Mouse (Mus musculus) forebrain, embryonic 10.5 days (tissue): Measurements from ENCODE around the gene Ppp3r2. TPM values are rescaled to one million over a fixed set of nuclear protein-coding genes. Genes with fewer than 3 reads are reported as not detected.

Experiments
- DNase-seq: peaks from one replicate; pipeline ENCODE4 v3.0.0-alpha.2; 2017; ENCODE audit warnings: low spot score; ENCODE audit errors: extremely low spot score
- H3K27ac ChIP-seq: fragments of 300-500 bp; sonication (generic); 2 replicates; pipeline ENCODE4 v1.5.1; 2016; ENCODE audit warnings: mild to moderate bottlenecking
- H3K27me3 ChIP-seq: fragments of 300-500 bp; sonication (generic); 2 replicates; pipeline ENCODE4 v1.6.1; 2016; ENCODE audit warnings: mild to moderate bottlenecking; ENCODE audit not compliant: poor library complexity, severe bottlenecking
- H3K36me3 ChIP-seq: fragments of 300-500 bp; sonication (generic); replicated peaks from 2 replicates; pipeline ENCODE4 v1.6.1; 2016; ENCODE audit warnings: mild to moderate bottlenecking, moderate library complexity
- H3K4me1 ChIP-seq: fragments of 300-500 bp; sonication (generic); 2 replicates; pipeline ENCODE4 v1.6.1; 2016
- H3K4me3 ChIP-seq: fragments of 300-500 bp; sonication (generic); 2 replicates; pipeline ENCODE4 v1.5.1; 2016; ENCODE audit warnings: mild to moderate bottlenecking, moderate library complexity
- H3K9me3 ChIP-seq: fragments of 300-500 bp; sonication (generic); 2 replicates; pipeline ENCODE4 v1.6.1; 2016; ENCODE audit warnings: mild to moderate bottlenecking, moderate library complexity
- WGBS: fragments of 180-500 bp; shearing (Covaris S2); methylation state at CpG from one replicate; pipeline ENCODE4 v1.1.7; 2016; 5-methylcytosine and 5-hydroxymethylcytosine counted together
- polyA plus RNA-seq: library from polyadenylated mRNA; unstranded; fragments of >200 nt; fragmentation: Nextera tagmentation; extraction: Ambion mirVana; gene quantifications from 2 replicates; pipeline ENCODE4 v1.2.1, GENCODE M21; 2016

Ppp3r2 gene
- polyA plus RNA-seq, 1 experiment from 2014 or later = not detected

GRCm38 (mm10) chr4:49637821-49638220 is 44.0 kb downstream of the Ppp3r2 start:
- H3K27ac ChIP-seq = no peak overlapping the region
- no peak for DNase-seq
- H3K4me3 ChIP-seq = no peak overlapping the region
- peaks cover 91% of the 10 kb centered on the region for H3K36me3 ChIP-seq
- H3K9me3 ChIP-seq = no peaks in the 10 kb centered on the region
- H3K27me3 ChIP-seq = no peaks in the 10 kb centered on the region
- 94% methylated on average over 11 of the region's 11 CpGs for WGBS
- H3K4me1 ChIP-seq = peaks cover 8% of the 10 kb centered on the region

GRCm38 (mm10) chr4:49632139-49632481 is 49.7 kb downstream of the Ppp3r2 start:
- Histone ChIP-seq H3K27ac (peak overlapping the region; percentile 90), H3K36me3 (peaks cover 37% of the 10 kb centered on the region), H3K27me3 (no peaks in the 10 kb centered on the region), H3K4me1 (peaks cover 15% of the 10 kb centered on the region), H3K9me3 (no peaks in the 10 kb centered on the region), H3K4me3 (peak overlapping the region; percentile 83)
- WGBS = under 1% methylated on average over 30 of the region's 30 CpGs
- DNase-seq = no peak

GRCm38 (mm10) chr4:49631319-49632138 is 50.3 kb downstream of the Ppp3r2 start, which contains the start of gene Rnf20:
Gene Rnf20, plus strand, starts transcription at chr4:49632006.
- H3K27ac ChIP-seq = peak within 1 kb of the TSS; percentile 90
- peaks cover 31% of the 10 kb centered on the region for H3K36me3 ChIP-seq
- H3K4me3 ChIP-seq = peak within 1 kb of the TSS; percentile 83
- WGBS = 4% methylated on average over 37 of the region's 37 CpGs
- no peaks in the 10 kb centered on the region for H3K27me3 ChIP-seq
- peak; percentile 91 for DNase-seq
- peaks cover 17% of the 10 kb centered on the region for H3K4me1 ChIP-seq
- no peaks in the 10 kb centered on the region for H3K9me3 ChIP-seq

- Histone ChIP-seq H3K27me3 (no peaks in the 10 kb centered on the region), H3K4me1 (peaks cover 20% of the 10 kb centered on the region), H3K4me3 (no peak overlapping the region), H3K9me3 (no peaks in the 10 kb centered on the region), H3K36me3 (0 out of 2 replicates have a peak, but pooled peaks cover 6% of the 10 kb centered on the region), H3K27ac (no peak overlapping the region)
- WGBS = 77% methylated on average over 5 of the region's 5 CpGs
- DNase-seq = no peak
Measured at GRCm38 (mm10) chr4:49628941-49629340, 52.9 kb downstream of the Ppp3r2 start.

Other genes with a start within 250 kb of the Ppp3r2 start
- gene Acnat1, start 208.1 kb downstream of the Ppp3r2 start, polyA plus RNA-seq = not detected in 2 replicates
- gene Baat, start 175.5 kb downstream of the Ppp3r2 start, polyA plus RNA-seq = 0.24 and 0.36 TPM in 2 replicates
- 87.7 and 89.3 TPM in 2 replicates for gene Mrpl50, start 160.9 kb downstream of the Ppp3r2 start, polyA plus RNA-seq
- 9.8 and 12.2 TPM in 2 replicates for gene Zfp189, start 160.8 kb downstream of the Ppp3r2 start, polyA plus RNA-seq
- not detected in 2 replicates for gene Aldob, start 132.5 kb downstream of the Ppp3r2 start, polyA plus RNA-seq
- gene Tmem246, start 84.1 kb downstream of the Ppp3r2 start, polyA plus RNA-seq = 14.6 TPM in 2 replicates
- gene Rnf20, start 50.0 kb downstream of the Ppp3r2 start, polyA plus RNA-seq = 49.5 and 51.0 TPM in 2 replicates
- 0.12 and 0.22 TPM in 2 replicates for gene Grin3a, start 163.7 kb upstream of the Ppp3r2 start, polyA plus RNA-seq